Mouse (Mus musculus) Patski (cell line): ENCODE data around the gene Marcksl1. TPM values are rescaled to one million over a fixed set of nuclear protein-coding genes. Genes with fewer than 3 reads are reported as not detected.

Experiments used
- ATAC-seq: fragments of 100-300 bp; one replicate; pipeline ENCODE4 v1.8.0; 2021
- CTCF ChIA-PET: fragments of 350-600 bp; sonication (Branson Sonifier 250); formaldehyde crosslinking; loops from one replicate; lab custom pipeline; 2022; ENCODE audit warnings: inconsistent platforms; lab: Charles Lee
- POLR2A ChIA-PET: fragments of 350-600 bp; sonication (Branson Sonifier 250); formaldehyde crosslinking; loops from one replicate; lab custom pipeline; 2022; ENCODE audit warnings: antibody characterized with exemption, inconsistent platforms; lab: Charles Lee
- DNase-seq: peaks from one replicate; pipeline ENCODE4 v3.0.0-alpha.2; 2011; ENCODE audit warnings: low read depth, low spot score
- H3K27me3 ChIP-seq: fragments of 371-371 bp; one replicate; pipeline ENCODE4 v1.5.1; 2021
- CTCF ChIP-seq: fragments of 100-300 bp; IDR thresholded peaks from one replicate; pipeline ENCODE4 v1.5.1; 2021
- in situ Hi-C: fragments of 300-500 bp; cut with MboI; formaldehyde crosslinking; loops from 3 replicates; pipeline ENCODE4 v1.11.1; 2018; ENCODE audit warnings: low pct_unique_long_range_greater_than_20kb, mixed read lengths
- polyA plus RNA-seq: library from polyadenylated mRNA; unstranded; gene quantifications from one replicate; pipeline ENCODE4 v1.2.3, GENCODE M21; 2021

Marcksl1 gene
- polyA plus RNA-seq, 1 experiment from 2014 or later, result 115 TPM

DNA sequence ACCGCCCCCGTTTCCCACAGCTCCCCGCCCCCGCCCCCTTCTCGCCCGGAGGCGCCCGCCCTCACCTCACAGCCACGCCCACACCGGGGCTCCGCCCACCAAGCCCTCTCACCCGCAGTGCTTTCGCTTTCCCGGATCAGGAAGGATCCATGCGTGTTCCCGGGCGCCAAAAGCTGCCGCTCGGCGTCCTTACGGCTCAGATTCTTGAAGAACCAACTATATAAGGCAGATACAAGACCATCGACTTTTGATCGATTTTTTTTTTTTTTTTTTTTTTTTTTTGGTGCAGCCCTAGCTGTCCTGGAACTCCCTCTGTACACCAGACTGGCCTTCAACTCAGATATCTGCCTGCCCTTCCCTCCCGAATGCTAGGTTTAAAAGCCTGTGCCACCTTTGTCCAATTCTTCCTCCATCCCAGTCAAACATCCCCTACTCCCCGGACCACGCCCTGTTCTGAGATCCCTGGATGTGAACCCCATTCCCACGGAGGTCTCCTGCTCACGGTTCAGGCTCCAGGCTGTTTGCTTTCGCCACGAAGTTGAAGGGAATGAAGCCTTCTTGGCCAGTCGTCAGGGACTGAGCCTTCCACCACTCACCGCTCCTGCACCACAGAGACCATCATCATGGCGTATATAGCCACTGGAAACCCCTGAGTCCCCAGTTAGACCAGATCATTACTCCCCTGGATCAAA, 43.3 kb downstream of the Marcksl1 start:
- no peaks in the 10 kb centered on the region for H3K27me3 ChIP-seq
- POLR2A ChIA-PET, result no interaction called here
- no peak for ATAC-seq
- CTCF ChIA-PET, result no interaction called here
- DNase-seq, result no peak
- in situ Hi-C loops, result no loop called here
- no peak for TF ChIP-seq CTCF

DNA sequence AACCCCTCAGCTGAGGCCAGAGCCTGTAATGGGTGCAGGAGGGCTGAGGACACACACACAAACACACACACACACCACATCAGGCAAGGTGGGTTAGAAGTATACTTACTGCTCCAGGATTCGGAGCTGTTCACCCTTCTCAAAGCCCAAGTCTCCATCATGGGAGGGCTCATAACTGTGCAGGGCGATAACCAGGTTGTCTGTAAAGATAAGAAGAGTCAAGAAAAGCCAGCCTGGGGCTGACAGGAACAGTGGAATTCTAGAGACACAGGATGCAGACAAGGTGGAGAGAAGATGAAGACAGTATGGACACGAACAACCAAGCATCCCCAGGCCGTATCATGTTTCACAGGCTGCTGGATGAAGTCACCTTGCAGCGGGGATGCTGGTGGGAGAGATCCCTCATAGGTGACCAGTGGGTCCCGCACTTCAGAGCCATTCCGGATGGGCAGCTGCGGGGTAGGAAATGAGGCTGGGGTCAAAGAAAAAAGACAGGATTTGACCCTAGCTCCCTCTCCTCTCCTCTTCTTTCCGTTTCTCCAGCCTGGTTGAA, 44.0 kb downstream of the Marcksl1 start:
- no peaks in the 10 kb centered on the region for H3K27me3 ChIP-seq
- DNase-seq, result no peak
- TF ChIP-seq CTCF, result no peak
- CTCF ChIA-PET, result no interaction called here
- POLR2A ChIA-PET, result no interaction called here
- in situ Hi-C loops, result no loop called here
- no peak for ATAC-seq

DNA sequence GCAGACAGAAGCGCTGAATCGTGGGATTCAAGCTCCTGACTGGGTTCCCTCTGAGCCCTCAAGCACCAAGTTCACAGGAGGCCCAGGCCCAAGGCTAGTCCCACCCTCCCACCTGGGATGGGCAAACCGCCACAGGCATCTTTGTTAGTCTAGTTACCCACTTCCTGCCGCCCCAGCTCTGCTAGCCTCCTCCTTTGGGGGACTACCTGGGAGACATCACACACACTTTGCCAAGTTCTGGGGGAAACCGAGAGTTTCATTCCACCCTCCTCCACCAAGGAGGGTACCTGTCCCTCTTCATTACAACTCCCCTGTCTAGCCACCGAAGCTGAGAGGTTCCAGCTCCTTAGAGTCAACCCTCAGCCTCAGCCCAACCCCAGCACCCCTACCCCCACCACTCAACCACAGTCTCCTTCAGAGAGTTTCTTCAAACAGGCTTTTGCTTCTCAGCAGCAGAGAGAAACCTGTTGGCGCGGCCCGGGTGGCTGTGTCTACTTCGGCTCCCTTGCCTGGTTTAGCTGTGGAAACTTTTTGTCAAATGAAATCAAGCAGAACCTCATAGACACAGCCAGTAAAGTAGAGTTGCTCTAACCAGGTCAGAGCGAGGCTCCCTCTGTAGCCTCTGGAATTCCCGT, 45.1 kb downstream of the Marcksl1 start:
- in situ Hi-C loops, result no loop called here
- no peaks in the 10 kb centered on the region for H3K27me3 ChIP-seq
- no peak for TF ChIP-seq CTCF
- ATAC-seq (no peak), DNase-seq (no peak)
- ChIA-PET CTCF (interaction anchor here (0.9 kb wide), 1 partner anchor 19 kb away, joined by 3 read pairs; no protein-coding TSS in a partner anchor), POLR2A (no interaction called here)

DNA sequence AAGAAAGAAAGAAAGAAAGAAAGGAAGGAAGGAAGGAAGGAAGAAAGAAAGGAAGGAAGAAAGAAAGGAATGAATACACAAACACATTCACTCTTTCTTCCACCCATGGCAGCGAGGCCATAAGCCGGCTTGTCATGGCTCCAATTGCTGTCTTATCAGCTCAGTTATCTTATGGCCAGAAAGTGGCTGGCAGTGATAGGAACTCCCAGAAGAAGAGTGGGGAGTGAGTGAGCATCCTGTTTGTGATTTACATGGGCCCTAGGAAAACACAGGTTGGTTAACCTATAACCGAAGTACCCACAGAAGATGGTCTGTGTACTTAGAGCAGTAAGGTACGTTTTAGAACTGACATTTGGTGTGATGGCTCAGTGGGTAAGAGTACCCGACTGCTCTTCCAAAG, 47.8 kb downstream of the Marcksl1 start:
- no peaks in the 10 kb centered on the region for H3K27me3 ChIP-seq
- TF ChIP-seq CTCF, result no peak
- in situ Hi-C loops, result no loop called here
- no peak for DNase-seq
- ChIA-PET CTCF (no interaction called here), POLR2A (no interaction called here)
- no peak for ATAC-seq

DNA sequence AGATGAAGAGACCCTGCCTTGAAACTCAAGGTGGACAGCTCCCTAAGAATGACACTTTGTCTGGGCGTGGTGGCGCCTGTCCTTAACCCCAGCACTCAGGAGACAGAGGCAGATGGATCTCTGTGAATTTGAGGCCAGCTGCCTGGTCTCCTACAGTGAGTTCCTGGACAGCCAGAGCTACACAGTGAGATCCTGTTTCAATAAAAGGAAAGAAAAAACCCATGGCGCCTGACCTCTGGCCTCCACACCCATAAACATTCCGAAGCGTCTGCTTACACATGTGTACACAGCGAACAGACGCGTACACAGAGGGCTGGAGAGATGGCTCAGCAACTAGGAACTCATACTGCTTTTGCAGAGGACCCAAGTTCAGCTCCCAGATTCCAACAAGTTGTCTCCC, 50.3 kb downstream of the Marcksl1 start:
- ChIA-PET POLR2A (no interaction called here), CTCF (no interaction called here)
- in situ Hi-C loops, result no loop called here
- no peak for TF ChIP-seq CTCF
- no peak for ATAC-seq
- no peak for DNase-seq
- no peaks in the 10 kb centered on the region for H3K27me3 ChIP-seq

DNA sequence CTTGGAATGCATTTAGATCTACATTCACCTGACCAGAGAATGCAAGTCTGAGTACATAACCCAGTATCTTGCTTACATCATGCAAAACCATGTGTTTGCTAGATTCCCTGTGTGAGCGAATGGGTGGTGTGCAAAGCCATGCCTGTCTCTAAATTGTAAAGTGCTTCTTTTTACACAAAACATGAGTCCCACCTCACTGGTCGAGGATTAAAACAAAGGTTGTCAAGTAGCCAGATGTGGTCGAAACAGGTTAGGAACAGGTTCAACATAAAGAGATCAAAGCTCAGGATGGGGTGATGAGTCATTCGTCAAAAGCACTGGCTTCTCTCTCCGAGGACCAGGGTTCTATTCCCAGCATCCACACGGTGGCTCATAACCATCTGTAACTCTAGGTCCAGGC, 51.8 kb downstream of the Marcksl1 start:
- DNase-seq, result no peak
- in situ Hi-C loops, result no loop called here
- ChIA-PET CTCF (no interaction called here), POLR2A (no interaction called here)
- H3K27me3 ChIP-seq, result no peaks in the 10 kb centered on the region
- no peak for TF ChIP-seq CTCF
- ATAC-seq, result no peak

Other genes with a start within 250 kb of the Marcksl1 start
- gene Sync, start 226.0 kb upstream of the Marcksl1 start, polyA plus RNA-seq, result 4.9 TPM
- gene Rbbp4, start 178.2 kb upstream of the Marcksl1 start, polyA plus RNA-seq, result 150 TPM
- 68.4 TPM for gene Zbtb8os, start 177.9 kb upstream of the Marcksl1 start, polyA plus RNA-seq
- gene Zbtb8a, start 135.5 kb upstream of the Marcksl1 start, polyA plus RNA-seq, result 3.3 TPM
- 0.17 TPM for gene Zbtb8b, start 72.7 kb upstream of the Marcksl1 start, polyA plus RNA-seq
- 40.4 TPM for gene Bsdc1, start 52.0 kb upstream of the Marcksl1 start, polyA plus RNA-seq
- gene Tssk3, start 22.6 kb upstream of the Marcksl1 start, polyA plus RNA-seq, result not detected
- not detected for gene Fam229a, start 22.4 kb upstream of the Marcksl1 start, polyA plus RNA-seq
- 59.7 TPM for gene Hdac1, start 29.1 kb downstream of the Marcksl1 start, polyA plus RNA-seq
- gene Lck, start 60.1 kb downstream of the Marcksl1 start, polyA plus RNA-seq, result 0.12 TPM
- gene Fam167b, start 65.0 kb downstream of the Marcksl1 start, polyA plus RNA-seq, result not detected
- gene Eif3i, start 87.1 kb downstream of the Marcksl1 start, polyA plus RNA-seq, result 139 TPM
- 79.8 TPM for gene Tmem234, start 87.1 kb downstream of the Marcksl1 start, polyA plus RNA-seq
- 0.47 TPM for gene Dcdc2b, start 100.7 kb downstream of the Marcksl1 start, polyA plus RNA-seq
- gene Iqcc, start 105.5 kb downstream of the Marcksl1 start, polyA plus RNA-seq, result 13.3 TPM
- 18.1 TPM for gene Ccdc28b, start 110.4 kb downstream of the Marcksl1 start, polyA plus RNA-seq
- 51.2 TPM for gene Txlna, start 127.5 kb downstream of the Marcksl1 start, polyA plus RNA-seq
- 43.9 TPM for gene Kpna6, start 159.2 kb downstream of the Marcksl1 start, polyA plus RNA-seq
- 7.8 TPM for gene Tmem39b, start 183.3 kb downstream of the Marcksl1 start, polyA plus RNA-seq
- 95.2 TPM for gene Khdrbs1, start 228.7 kb downstream of the Marcksl1 start, polyA plus RNA-seq